Comparison of ENCODE assay signal across 15 mouse cellular contexts in the genomic region with DNA sequence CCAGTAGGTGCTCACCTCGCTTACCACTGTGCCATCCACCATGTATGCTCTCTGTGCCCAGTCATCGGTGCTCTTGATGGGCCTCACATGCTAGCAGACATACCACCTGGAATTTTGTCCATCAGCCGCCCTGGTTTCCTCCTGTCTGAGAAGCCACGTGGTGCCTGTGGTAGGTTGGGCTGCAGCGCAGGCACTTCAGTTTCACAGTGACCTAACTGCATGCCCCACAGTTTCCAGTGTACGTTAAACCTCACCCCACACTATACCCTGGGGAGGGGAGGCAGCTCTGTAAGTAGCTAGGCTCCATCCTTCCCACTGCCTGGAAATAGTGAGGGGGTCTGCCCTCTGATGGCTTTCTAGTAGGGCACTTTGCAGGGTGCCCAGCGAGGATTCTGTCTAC.
"Had no signal": no experiment of that assay in that cellular context is flagged by ENCODE, and none has a peak within 500 bp of the region (broad histone marks: within the 10 kb centered on the region; RNA-seq: fewer than 3 reads in every experiment).

No protein-coding gene starts in this region.

- DNase-seq: lung, adult 18-20 months; lung, embryonic 14.5 days; lung, postnatal 10 days; lung, postnatal 4 days; right cerebral cortex, postnatal 14 days; thymus, adult 2 months; thymus, postnatal 25 days; thymus, postnatal 4 days had no signal

- H3K36me3 ChIP-seq: midbrain, embryonic 13.5 days; stomach, embryonic 15.5 days had no signal

- H3K4me3 ChIP-seq: midbrain, embryonic 10.5 days; midbrain, embryonic 13.5 days; myocyte; neural tube, embryonic 12.5 days; stomach, embryonic 15.5 days had no signal

- H3K4me2 ChIP-seq: lung, embryonic 14.5 days; midbrain, embryonic 13.5 days; neural tube, embryonic 12.5 days; stomach, embryonic 15.5 days had no signal

- H3K27me3 ChIP-seq: midbrain, embryonic 13.5 days; neural tube, embryonic 12.5 days; stomach, embryonic 15.5 days had no signal

- H3K9ac ChIP-seq: lung, embryonic 14.5 days; midbrain, embryonic 13.5 days; neural tube, embryonic 12.5 days; stomach, embryonic 15.5 days had no signal

- H3K27ac ChIP-seq: midbrain, embryonic 10.5 days; midbrain, embryonic 13.5 days; neural tube, embryonic 12.5 days; stomach, embryonic 15.5 days; stomach, postnatal 0 days had no signal

- ATAC-seq: midbrain, embryonic 13.5 days; midbrain, embryonic 16.5 days had no signal

- H3K9me3 ChIP-seq: midbrain, embryonic 10.5 days; midbrain, embryonic 13.5 days; neural tube, embryonic 12.5 days; stomach, embryonic 15.5 days had no signal

- H3K4me1 ChIP-seq: midbrain, embryonic 13.5 days; neural tube, embryonic 12.5 days; stomach, embryonic 15.5 days had no signal
